Mouse (Mus musculus): ENCODE data around the gene Myo10. TPM values are rescaled to one million over a fixed set of nuclear protein-coding genes. Genes with fewer than 3 reads are reported as not detected.
A peak's percentile ranks its signal among the peaks of the same experiment; 100 is the strongest.

Gene Myo10
- polyA plus RNA-seq, 1 experiment = 45.4 TPM

DNA sequence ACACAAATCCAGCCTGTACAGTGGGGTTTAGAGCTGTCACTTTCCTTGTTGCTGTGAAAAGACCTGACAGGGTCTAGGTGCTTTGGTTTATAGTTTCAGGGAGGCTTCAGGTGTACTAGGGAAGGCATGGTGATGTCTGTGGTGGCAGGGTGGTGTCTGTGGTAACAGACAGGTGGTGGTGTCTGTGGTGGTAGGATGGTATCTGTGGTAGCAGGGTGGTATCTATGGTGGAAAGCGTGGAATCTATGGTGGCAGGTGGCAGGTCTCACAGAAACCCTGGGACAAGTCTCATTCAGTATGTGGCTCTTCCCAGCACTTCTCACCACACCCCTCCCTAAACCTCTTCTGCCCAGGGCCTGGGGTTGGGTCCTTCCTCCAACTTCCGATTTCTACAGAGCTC is 212.0 kb downstream of the Myo10 start:
- TF ChIP-seq POLR2A (IDR thresholded peaks at IDR 0.05; ENCODE audit: low read depth, low read length) (no peak), CTCF (conservative IDR thresholded peaks at IDR 0.05; ENCODE audit: insufficient read depth, insufficient read length, low read depth, low read length) (no peak)
- no peak overlapping the region for H3K27ac ChIP-seq (ENCODE audit: insufficient read depth, low read depth, low read length)
- DNase-seq = no peak
- H3K36me3 ChIP-seq (ENCODE audit: control insufficient read depth, insufficient read depth, low read length) = no peaks in the 10 kb centered on the region
- 94% methylated on average over 2 of the region's 2 CpGs for WGBS
- H3K4me3 ChIP-seq (ENCODE audit: insufficient read depth, low read depth, low read length) = no peak overlapping the region
- no peaks in the 10 kb centered on the region for H3K27me3 ChIP-seq (replicated peaks; ENCODE audit: control insufficient read depth, insufficient read depth, low read length)
- H3K4me1 ChIP-seq (ENCODE audit: control insufficient read depth, insufficient read depth, low read length) = no peaks in the 10 kb centered on the region

DNA sequence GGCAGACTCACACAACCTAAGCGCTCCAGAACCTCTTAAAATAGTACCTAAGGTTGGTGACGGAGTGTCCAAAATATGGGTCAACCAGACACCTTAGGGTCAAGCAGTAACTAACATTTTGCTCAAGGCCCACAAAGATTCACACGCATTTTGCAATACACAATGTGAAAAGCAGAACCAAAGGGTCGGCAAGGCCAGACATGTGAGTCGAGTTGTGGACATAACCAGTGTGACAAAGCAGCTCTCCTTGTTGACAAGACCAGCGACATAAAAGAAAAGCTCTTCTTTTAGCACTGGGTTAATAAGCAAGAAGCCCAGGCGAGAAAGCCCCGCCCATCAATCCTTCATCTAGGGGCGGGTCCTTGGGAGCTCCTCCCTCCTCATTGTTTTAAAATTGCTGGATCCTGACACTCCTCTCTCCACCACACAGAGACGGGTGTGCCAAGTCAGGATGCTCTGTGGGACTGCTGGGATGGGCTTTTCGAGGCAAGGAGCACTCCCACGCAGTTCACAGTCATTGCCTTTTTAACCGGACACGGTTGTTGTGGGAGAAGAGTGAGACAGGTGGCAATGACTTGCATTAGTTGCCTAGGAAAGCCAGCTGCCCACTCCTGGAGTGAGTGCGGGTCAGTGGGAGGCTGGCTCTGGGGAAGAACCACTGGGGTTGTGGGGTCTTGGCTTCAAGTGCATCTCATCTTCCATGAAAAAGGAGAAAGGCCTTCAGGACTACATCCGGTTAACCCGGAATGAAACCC is 212.8 kb downstream of the Myo10 start:
- H3K27me3 ChIP-seq (replicated peaks; ENCODE audit: control insufficient read depth, insufficient read depth, low read length) = no peaks in the 10 kb centered on the region
- no peaks in the 10 kb centered on the region for H3K36me3 ChIP-seq (ENCODE audit: control insufficient read depth, insufficient read depth, low read length)
- H3K27ac ChIP-seq (ENCODE audit: insufficient read depth, low read depth, low read length) = no peak overlapping the region
- H3K4me3 ChIP-seq (ENCODE audit: insufficient read depth, low read depth, low read length) = no peak overlapping the region
- DNase-seq = no peak
- TF ChIP-seq CTCF (conservative IDR thresholded peaks at IDR 0.05; ENCODE audit: insufficient read depth, insufficient read length, low read depth, low read length) (no peak), POLR2A (IDR thresholded peaks at IDR 0.05; ENCODE audit: low read depth, low read length) (no peak)
- WGBS = 86% methylated on average over 17 of the region's 17 CpGs
- no peaks in the 10 kb centered on the region for H3K4me1 ChIP-seq (ENCODE audit: control insufficient read depth, insufficient read depth, low read length)

DNA sequence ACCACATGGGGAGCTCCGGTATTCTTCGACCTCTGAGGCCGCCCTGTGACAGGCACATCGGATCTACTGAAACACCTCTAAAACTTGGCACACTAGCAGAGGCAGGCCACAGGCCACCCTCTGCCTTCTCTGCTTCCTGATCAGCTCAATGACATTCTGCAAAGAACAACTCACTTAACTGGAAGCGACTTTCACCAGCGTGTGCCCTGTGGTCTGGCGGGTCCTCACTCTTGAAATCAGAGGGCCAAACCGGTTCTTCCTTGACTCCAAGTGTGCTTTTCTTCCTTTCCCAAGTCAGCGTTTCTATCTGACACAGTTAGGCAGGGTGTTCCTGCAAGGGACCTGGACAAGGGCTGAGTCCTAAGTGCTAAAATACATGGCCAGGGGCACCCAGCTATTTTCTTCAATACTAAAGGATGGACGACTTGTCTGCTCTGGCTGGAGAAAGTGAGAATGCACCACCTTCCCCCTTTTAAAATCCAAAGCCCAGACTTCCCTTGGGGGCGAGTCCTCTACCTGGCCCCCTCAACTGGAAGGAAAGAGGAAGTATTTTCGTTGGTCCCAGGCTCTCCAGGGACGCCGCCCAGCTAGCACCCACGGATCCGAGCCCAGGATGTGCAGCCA is 220.2 kb downstream of the Myo10 start:
- peak overlapping the region; percentile 21; the same call in 1 of the 2 replicates for H3K27ac ChIP-seq (ENCODE audit: insufficient read depth, low read depth, low read length)
- peak; percentile 28 for DNase-seq
- no peaks in the 10 kb centered on the region for H3K27me3 ChIP-seq (replicated peaks; ENCODE audit: control insufficient read depth, insufficient read depth, low read length)
- H3K4me3 ChIP-seq (ENCODE audit: insufficient read depth, low read depth, low read length) = peak overlapping the region; percentile 64
- H3K36me3 ChIP-seq (ENCODE audit: control insufficient read depth, insufficient read depth, low read length) = no peaks in the 10 kb centered on the region
- no peak for TF ChIP-seq POLR2A (IDR thresholded peaks at IDR 0.05; ENCODE audit: low read depth, low read length)
- TF ChIP-seq CTCF (conservative IDR thresholded peaks at IDR 0.05; ENCODE audit: insufficient read depth, insufficient read length, low read depth, low read length) = no peak
- WGBS = 12% methylated on average over 16 of the region's 16 CpGs
- peaks cover 13% of the 10 kb centered on the region; the same call in 1 of the 2 replicates for H3K4me1 ChIP-seq (ENCODE audit: control insufficient read depth, insufficient read depth, low read length)

DNA sequence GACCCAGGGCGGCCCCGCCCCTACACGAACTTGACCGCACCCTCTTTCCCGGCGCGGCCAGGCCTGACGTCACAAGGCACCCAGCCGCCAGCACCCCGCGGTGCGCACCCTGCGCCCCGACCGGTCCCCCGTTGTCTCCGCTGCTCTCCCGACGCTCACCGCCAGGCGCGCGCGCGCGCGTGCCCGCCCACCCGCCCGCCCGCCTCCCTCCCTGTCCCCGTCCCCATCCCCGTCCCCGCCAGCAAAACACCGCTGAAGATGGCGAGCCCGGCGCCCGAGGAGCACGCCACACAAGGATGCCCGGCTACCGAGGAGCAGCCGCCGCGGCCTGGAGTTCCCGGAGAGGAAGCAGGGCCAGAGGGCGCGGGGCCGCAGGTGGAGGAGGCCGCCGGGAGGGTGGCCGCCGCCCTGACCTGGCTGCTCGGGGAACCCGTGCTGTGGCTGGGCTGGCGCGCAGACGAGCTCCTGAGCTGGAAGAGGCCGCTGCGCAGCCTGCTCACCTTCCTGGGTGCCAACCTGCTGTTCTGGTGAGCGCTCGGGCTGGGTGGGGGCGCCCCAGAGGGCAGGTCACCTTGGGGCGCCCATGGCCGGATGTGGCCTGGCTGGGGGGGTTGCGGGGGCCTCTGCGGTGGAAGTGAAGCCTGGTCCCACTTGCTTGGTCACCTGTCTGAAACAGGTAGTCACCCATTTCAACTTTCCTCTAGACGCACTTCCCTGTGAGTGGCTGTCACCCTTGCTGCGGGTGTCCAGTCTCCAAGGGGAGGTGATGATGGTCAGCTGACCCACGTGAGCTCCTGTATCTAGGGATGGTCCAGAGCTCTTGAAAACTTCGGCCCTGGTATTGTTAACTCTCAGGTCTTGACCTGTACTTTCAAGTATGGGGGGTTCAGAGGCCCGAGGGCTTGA is 221.0 kb downstream of the Myo10 start, which contains the start of gene Retreg1:
Gene Retreg1 (plus strand): TSS at position 95 of the 906 bp plus-strand sequence.
- peak; percentile 94 for DNase-seq
- Histone ChIP-seq H3K4me3 (ENCODE audit: insufficient read depth, low read depth, low read length) (peak within 1 kb of the TSS; percentile 64), H3K4me1 (ENCODE audit: control insufficient read depth, insufficient read depth, low read length) (peaks cover 13% of the 10 kb centered on the region; the same call in 1 of the 2 replicates), H3K36me3 (ENCODE audit: control insufficient read depth, insufficient read depth, low read length) (no peaks in the 10 kb centered on the region), H3K27me3 (replicated peaks; ENCODE audit: control insufficient read depth, insufficient read depth, low read length) (no peaks in the 10 kb centered on the region), H3K27ac (ENCODE audit: insufficient read depth, low read depth, low read length) (peak within 1 kb of the TSS; percentile 92)
- 1% methylated on average over 57 of the region's 72 CpGs for WGBS
- TF ChIP-seq POLR2A (IDR thresholded peaks at IDR 0.05; ENCODE audit: low read depth, low read length) (no peak), CTCF (conservative IDR thresholded peaks at IDR 0.05; ENCODE audit: insufficient read depth, insufficient read length, low read depth, low read length) (no peak)

DNA sequence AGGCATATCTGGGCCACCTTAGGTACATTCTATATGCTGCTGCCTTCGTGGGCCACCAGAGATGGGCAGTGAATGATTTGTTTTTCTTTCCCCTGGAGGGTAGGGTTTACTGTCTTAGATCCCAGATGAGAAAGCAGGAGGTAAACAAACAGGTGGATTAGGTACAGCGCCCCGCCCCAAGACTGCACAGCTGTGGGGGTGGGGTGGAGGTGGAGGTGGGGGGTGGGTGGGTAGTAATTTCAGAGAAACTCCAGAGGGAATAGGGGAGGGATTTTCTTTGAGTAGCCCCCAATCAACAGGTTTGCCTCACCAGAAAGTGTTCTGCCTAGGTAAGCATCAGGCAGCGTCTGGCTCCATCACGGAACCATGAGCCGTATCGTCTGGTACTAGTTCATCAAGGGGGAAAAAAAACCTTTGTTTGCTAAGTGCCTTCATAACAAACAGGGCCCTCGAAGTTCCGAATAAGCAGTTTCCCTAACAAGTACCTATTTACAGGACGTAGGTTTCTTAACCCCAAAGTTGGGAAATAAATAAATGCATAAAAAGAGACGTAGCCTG is 221.8 kb downstream of the Myo10 start:
- DNase-seq = peak; percentile 45
- H3K36me3 ChIP-seq (ENCODE audit: control insufficient read depth, insufficient read depth, low read length) = no peaks in the 10 kb centered on the region
- H3K27me3 ChIP-seq (replicated peaks; ENCODE audit: control insufficient read depth, insufficient read depth, low read length) = no peaks in the 10 kb centered on the region
- TF ChIP-seq POLR2A (IDR thresholded peaks at IDR 0.05; ENCODE audit: low read depth, low read length) (no peak), CTCF (conservative IDR thresholded peaks at IDR 0.05; ENCODE audit: insufficient read depth, insufficient read length, low read depth, low read length) (no peak)
- H3K4me1 ChIP-seq (ENCODE audit: control insufficient read depth, insufficient read depth, low read length) = peaks cover 13% of the 10 kb centered on the region; the same call in 1 of the 2 replicates
- WGBS = 10% methylated on average over 11 of the region's 11 CpGs
- H3K27ac ChIP-seq (ENCODE audit: insufficient read depth, low read depth, low read length) = peak overlapping the region; percentile 92
- H3K4me3 ChIP-seq (ENCODE audit: insufficient read depth, low read depth, low read length) = peak overlapping the region; percentile 64

DNA sequence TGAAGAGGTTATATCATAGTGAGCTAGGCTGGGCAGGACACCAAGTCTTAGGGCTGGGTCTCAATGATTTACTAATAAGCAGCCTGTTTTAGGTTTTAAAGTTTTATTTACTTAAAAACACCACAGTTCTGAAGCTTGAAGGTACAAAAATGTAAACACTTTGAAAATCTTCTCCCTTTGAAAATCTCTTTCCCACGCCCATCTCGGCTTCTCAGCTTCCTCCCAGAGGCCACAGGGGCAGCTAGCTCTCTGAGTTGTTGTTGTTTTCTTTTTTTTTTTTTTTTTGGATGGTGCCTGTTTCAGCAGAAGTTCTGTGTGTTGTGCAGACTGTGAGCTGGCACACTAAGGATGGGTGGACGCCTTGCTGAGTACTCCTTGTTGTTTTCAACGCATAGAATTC is 222.4 kb downstream of the Myo10 start:
- TF ChIP-seq CTCF (conservative IDR thresholded peaks at IDR 0.05; ENCODE audit: insufficient read depth, insufficient read length, low read depth, low read length) (no peak), POLR2A (IDR thresholded peaks at IDR 0.05; ENCODE audit: low read depth, low read length) (no peak)
- no peaks in the 10 kb centered on the region for H3K27me3 ChIP-seq (replicated peaks; ENCODE audit: control insufficient read depth, insufficient read depth, low read length)
- peak; percentile 21 for DNase-seq
- peaks cover 13% of the 10 kb centered on the region; the same call in 1 of the 2 replicates for H3K4me1 ChIP-seq (ENCODE audit: control insufficient read depth, insufficient read depth, low read length)
- peak overlapping the region; percentile 59; the same call in 1 of the 2 replicates for H3K27ac ChIP-seq (ENCODE audit: insufficient read depth, low read depth, low read length)
- 47% methylated on average over 4 of the region's 4 CpGs for WGBS
- H3K4me3 ChIP-seq (ENCODE audit: insufficient read depth, low read depth, low read length) = no peak overlapping the region; the same call in 1 of the 2 replicates
- no peaks in the 10 kb centered on the region for H3K36me3 ChIP-seq (ENCODE audit: control insufficient read depth, insufficient read depth, low read length)

All from kidney, adult 2 months (tissue).